Mouse (Mus musculus) ES-Bruce4 (cell line): ENCODE results near the gene Cep170b.

Source experiments
- CTCF ChIP-seq: IDR thresholded peaks from one replicate; pipeline ENCODE4 v1.8.1; 2011; ENCODE audit warnings: low read depth, low read length
- POLR2A ChIP-seq: IDR thresholded peaks from one replicate; pipeline ENCODE4 v1.8.1; 2011; ENCODE audit warnings: low read length; ENCODE audit not compliant: insufficient read depth

DNA sequence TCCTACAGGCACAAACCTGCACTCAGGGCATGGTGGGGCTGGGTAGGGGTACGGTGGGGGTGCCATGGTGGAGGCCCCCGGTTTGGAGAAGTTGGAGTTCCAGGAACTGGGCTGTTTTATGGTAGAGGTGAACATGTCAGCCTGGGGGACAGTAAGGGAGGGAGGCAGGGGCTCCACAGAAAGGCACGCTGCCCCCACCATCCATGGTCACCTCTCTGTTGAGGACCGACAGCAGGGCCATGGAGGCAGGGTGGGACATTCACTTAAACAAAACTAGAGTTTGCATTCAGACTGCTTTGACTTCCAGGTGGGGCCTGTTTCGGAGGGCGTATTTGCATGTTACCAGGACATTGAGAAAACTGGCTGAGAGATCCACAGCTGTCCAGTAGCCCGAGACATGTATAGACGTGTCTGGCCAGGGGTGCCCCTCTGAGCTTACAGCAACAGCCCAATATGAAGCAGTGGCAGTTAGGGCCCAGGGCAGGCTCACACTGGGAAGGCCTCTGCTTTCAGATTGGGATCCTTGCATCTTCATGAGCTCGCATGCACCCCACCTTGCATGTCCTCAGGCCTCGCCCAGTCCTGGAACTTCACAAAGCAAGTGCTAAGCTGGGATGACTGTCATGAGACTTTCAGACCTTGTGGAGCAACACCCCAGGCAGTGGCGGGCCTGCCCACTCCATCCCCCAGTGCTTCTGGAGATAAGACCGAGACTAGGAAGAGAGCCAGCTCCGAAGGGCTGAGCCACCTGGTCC, 73.5 kb downstream of the Cep170b start:
- TF ChIP-seq POLR2A = no peak
- TF ChIP-seq CTCF = no peak
